Mouse (Mus musculus): Measurements from ENCODE around the gene Gpr158. TPM values are rescaled to one million over a fixed set of nuclear protein-coding genes. Genes with fewer than 3 reads are reported as not detected.
"Not testable (repeated sequence)": the region's sequence is repeated elsewhere in the genome, so short reads cannot be mapped to it uniquely, and the experiment has no call there.

Gpr158 gene
- polyA plus RNA-seq, 1 experiment from 2014 or later: 0.60 TPM

GRCm38 (mm10) chr2:21430288-21430687, 62.9 kb downstream of the Gpr158 start:
- Histone ChIP-seq H3K27ac (no peak overlapping the region), H3K9me3 (no peaks in the 10 kb centered on the region), H3K36me3 (replicated peaks) (no peaks in the 10 kb centered on the region), H3K9ac (no peak overlapping the region), H3K4me3 (replicated peaks) (no peak overlapping the region), H3K4me2 (no peak overlapping the region), H3K27me3 (no peaks in the 10 kb centered on the region), H3K4me1 (no peaks in the 10 kb centered on the region)
- ATAC-seq (ENCODE audit: low FRiP score): no peak
- 83% methylated on average over 2 of the region's 2 CpGs for WGBS

GRCm38 (mm10) chr2:21431182-21431581, 63.8 kb downstream of the Gpr158 start:
- H3K27me3 ChIP-seq: no peaks in the 10 kb centered on the region
- 62% methylated on average over 6 of the region's 6 CpGs for WGBS
- H3K36me3 ChIP-seq (replicated peaks): no peaks in the 10 kb centered on the region
- no peak overlapping the region for H3K4me3 ChIP-seq (replicated peaks)
- no peak overlapping the region for H3K27ac ChIP-seq
- no peaks in the 10 kb centered on the region for H3K9me3 ChIP-seq
- no peaks in the 10 kb centered on the region for H3K4me1 ChIP-seq
- ATAC-seq (ENCODE audit: low FRiP score): no peak
- H3K9ac ChIP-seq: no peak overlapping the region
- H3K4me2 ChIP-seq: no peak overlapping the region

GRCm38 (mm10) chr2:21439626-21440025, 72.3 kb downstream of the Gpr158 start:
- H3K4me3 ChIP-seq (replicated peaks): no peak overlapping the region
- no peak overlapping the region for H3K4me2 ChIP-seq
- no peak overlapping the region for H3K9ac ChIP-seq
- no peaks in the 10 kb centered on the region for H3K27me3 ChIP-seq
- WGBS: 81% methylated on average over 3 of the region's 3 CpGs
- no peaks in the 10 kb centered on the region for H3K4me1 ChIP-seq
- H3K36me3 ChIP-seq (replicated peaks): no peaks in the 10 kb centered on the region
- no peak for ATAC-seq (ENCODE audit: low FRiP score)
- no peaks in the 10 kb centered on the region for H3K9me3 ChIP-seq
- no peak overlapping the region for H3K27ac ChIP-seq

- H3K4me2 ChIP-seq; ATAC-seq (ENCODE audit: low FRiP score); H3K4me3 ChIP-seq (replicated peaks); H3K9ac ChIP-seq; H3K36me3 ChIP-seq (replicated peaks); H3K4me1 ChIP-seq; H3K27ac ChIP-seq; H3K9me3 ChIP-seq; H3K27me3 ChIP-seq: not testable (repeated sequence)
- WGBS: 88% methylated on average over 4 of the region's 4 CpGs
Observed at GRCm38 (mm10) chr2:21460606-21461005, 93.3 kb downstream of the Gpr158 start.

- Histone ChIP-seq H3K9ac (no peak overlapping the region), H3K9me3 (no peaks in the 10 kb centered on the region), H3K4me2 (no peak overlapping the region), H3K4me1 (no peaks in the 10 kb centered on the region), H3K27ac (no peak overlapping the region), H3K36me3 (replicated peaks) (no peaks in the 10 kb centered on the region), H3K27me3 (no peaks in the 10 kb centered on the region), H3K4me3 (replicated peaks) (no peak overlapping the region)
- WGBS: 96% methylated on average over 2 of the region's 2 CpGs
- no peak for ATAC-seq (ENCODE audit: low FRiP score)
Observed at GRCm38 (mm10) chr2:21474957-21475356, 107.6 kb downstream of the Gpr158 start.

GRCm38 (mm10) chr2:21496881-21497280, 129.5 kb downstream of the Gpr158 start:
- no peak overlapping the region for H3K4me3 ChIP-seq (replicated peaks)
- ATAC-seq (ENCODE audit: low FRiP score): no peak
- no peak overlapping the region for H3K4me2 ChIP-seq
- no peaks in the 10 kb centered on the region for H3K36me3 ChIP-seq (replicated peaks)
- H3K9ac ChIP-seq: no peak overlapping the region
- WGBS: 75% methylated on average over 3 of the region's 3 CpGs
- H3K27ac ChIP-seq: no peak overlapping the region
- H3K4me1 ChIP-seq: no peaks in the 10 kb centered on the region
- no peaks in the 10 kb centered on the region for H3K9me3 ChIP-seq
- H3K27me3 ChIP-seq: no peaks in the 10 kb centered on the region

GRCm38 (mm10) chr2:21497965-21498364, 130.6 kb downstream of the Gpr158 start:
- WGBS: 82% methylated on average over 1 of the region's 1 CpGs
- Histone ChIP-seq H3K9me3 (no peaks in the 10 kb centered on the region), H3K27ac (no peak overlapping the region), H3K27me3 (no peaks in the 10 kb centered on the region), H3K36me3 (replicated peaks) (no peaks in the 10 kb centered on the region), H3K9ac (no peak overlapping the region), H3K4me1 (no peaks in the 10 kb centered on the region), H3K4me2 (no peak overlapping the region), H3K4me3 (replicated peaks) (no peak overlapping the region)
- ATAC-seq (ENCODE audit: low FRiP score): no peak

- no peak for ATAC-seq (ENCODE audit: low FRiP score)
- Histone ChIP-seq H3K27ac (no peak overlapping the region), H3K9me3 (no peaks in the 10 kb centered on the region), H3K9ac (no peak overlapping the region), H3K36me3 (replicated peaks) (no peaks in the 10 kb centered on the region), H3K4me3 (replicated peaks) (no peak overlapping the region), H3K27me3 (no peaks in the 10 kb centered on the region), H3K4me2 (no peak overlapping the region), H3K4me1 (no peaks in the 10 kb centered on the region)
- 77% methylated on average over 2 of the region's 2 CpGs for WGBS
Observed at GRCm38 (mm10) chr2:21499399-21499798, 132.1 kb downstream of the Gpr158 start.

GRCm38 (mm10) chr2:21507449-21507848, 140.1 kb downstream of the Gpr158 start:
- no peaks in the 10 kb centered on the region for H3K9me3 ChIP-seq
- no peaks in the 10 kb centered on the region for H3K27me3 ChIP-seq
- H3K4me1 ChIP-seq: no peaks in the 10 kb centered on the region
- no peak overlapping the region for H3K9ac ChIP-seq
- no peaks in the 10 kb centered on the region for H3K36me3 ChIP-seq (replicated peaks)
- H3K4me2 ChIP-seq: no peak overlapping the region
- 56% methylated on average over 1 of the region's 1 CpGs for WGBS
- no peak overlapping the region for H3K4me3 ChIP-seq (replicated peaks)
- no peak for ATAC-seq (ENCODE audit: low FRiP score)
- H3K27ac ChIP-seq: no peak overlapping the region

GRCm38 (mm10) chr2:21530750-21531149, 163.4 kb downstream of the Gpr158 start:
- Histone ChIP-seq H3K4me1 (no peaks in the 10 kb centered on the region), H3K4me2 (no peak overlapping the region), H3K9me3 (no peaks in the 10 kb centered on the region), H3K4me3 (replicated peaks) (no peak overlapping the region), H3K27ac (no peak overlapping the region), H3K9ac (no peak overlapping the region), H3K36me3 (replicated peaks) (no peaks in the 10 kb centered on the region), H3K27me3 (no peaks in the 10 kb centered on the region)
- no peak for ATAC-seq (ENCODE audit: low FRiP score)

- Histone ChIP-seq H3K4me2 (no peak overlapping the region), H3K9me3 (no peaks in the 10 kb centered on the region), H3K4me3 (replicated peaks) (no peak overlapping the region), H3K27ac (no peak overlapping the region), H3K4me1 (no peaks in the 10 kb centered on the region), H3K27me3 (no peaks in the 10 kb centered on the region), H3K36me3 (replicated peaks) (no peaks in the 10 kb centered on the region), H3K9ac (no peak overlapping the region)
- no peak for ATAC-seq (ENCODE audit: low FRiP score)
- 83% methylated on average over 6 of the region's 6 CpGs for WGBS
Observed at GRCm38 (mm10) chr2:21619180-21619579, 251.8 kb downstream of the Gpr158 start.

GRCm38 (mm10) chr2:21632136-21632535, 264.8 kb downstream of the Gpr158 start:
- Histone ChIP-seq H3K27ac (no peak overlapping the region), H3K4me2 (no peak overlapping the region), H3K9ac (no peak overlapping the region), H3K4me3 (replicated peaks) (no peak overlapping the region), H3K36me3 (replicated peaks) (no peaks in the 10 kb centered on the region), H3K4me1 (no peaks in the 10 kb centered on the region), H3K27me3 (no peaks in the 10 kb centered on the region), H3K9me3 (no peaks in the 10 kb centered on the region)
- 75% methylated on average over 1 of the region's 1 CpGs for WGBS
- ATAC-seq (ENCODE audit: low FRiP score): no peak

- no peaks in the 10 kb centered on the region for H3K9me3 ChIP-seq
- H3K4me3 ChIP-seq (replicated peaks): no peak overlapping the region
- no peak overlapping the region for H3K9ac ChIP-seq
- WGBS: 79% methylated on average over 4 of the region's 4 CpGs
- no peaks in the 10 kb centered on the region for H3K27me3 ChIP-seq
- H3K36me3 ChIP-seq (replicated peaks): no peaks in the 10 kb centered on the region
- no peak for ATAC-seq (ENCODE audit: low FRiP score)
- H3K4me1 ChIP-seq: no peaks in the 10 kb centered on the region
- H3K4me2 ChIP-seq: no peak overlapping the region
- no peak overlapping the region for H3K27ac ChIP-seq
Observed at GRCm38 (mm10) chr2:21665721-21666120, 298.4 kb downstream of the Gpr158 start.

Data from forebrain, embryonic 12.5 days (tissue).